Mouse (Mus musculus): ENCODE data around the gene Opalin.
A peak's percentile ranks its signal among the peaks of the same experiment; 100 is the strongest.

Gene Opalin

GRCm38 (mm10) chr19:41035809-41036551 lies 40.9 kb downstream of the Opalin start:
- TF ChIP-seq GATA4 (IDR thresholded peaks at IDR 0.05; ENCODE audit: insufficient replicate concordance, low read length), result no peak

- no peak for TF ChIP-seq GATA4 (IDR thresholded peaks at IDR 0.05; ENCODE audit: insufficient replicate concordance, low read length)
These were observed 45.0 kb downstream of the Opalin start for GRCm38 (mm10) chr19:41031869-41032268.

- peak; percentile 8; the same call in 1 of the 2 replicates for TF ChIP-seq GATA4 (IDR thresholded peaks at IDR 0.05; ENCODE audit: insufficient replicate concordance, low read length)
These were observed 45.9 kb downstream of the Opalin start for GRCm38 (mm10) chr19:41031009-41031408.

- no peak for TF ChIP-seq GATA4 (IDR thresholded peaks at IDR 0.05; ENCODE audit: insufficient replicate concordance, low read length)
These were observed 46.8 kb downstream of the Opalin start for GRCm38 (mm10) chr19:41030161-41030560.

- TF ChIP-seq GATA4 (IDR thresholded peaks at IDR 0.05; ENCODE audit: insufficient replicate concordance, low read length), result no peak
These were observed 47.7 kb downstream of the Opalin start, which contains the start of gene Dntt for GRCm38 (mm10) chr19:41029219-41029618. TSS of gene Dntt (plus strand) at chr19:41029275.

- TF ChIP-seq GATA4 (IDR thresholded peaks at IDR 0.05; ENCODE audit: insufficient replicate concordance, low read length), result no peak
These were observed 49.3 kb downstream of the Opalin start for GRCm38 (mm10) chr19:41027601-41028000.

- no peak for TF ChIP-seq GATA4 (IDR thresholded peaks at IDR 0.05; ENCODE audit: insufficient replicate concordance, low read length)
These were observed 49.9 kb downstream of the Opalin start for GRCm38 (mm10) chr19:41027024-41027423.

GRCm38 (mm10) chr19:41026551-41026950 lies 50.4 kb downstream of the Opalin start:
- TF ChIP-seq GATA4 (IDR thresholded peaks at IDR 0.05; ENCODE audit: insufficient replicate concordance, low read length), result no peak

GRCm38 (mm10) chr19:41022244-41022643 lies 54.7 kb downstream of the Opalin start:
- TF ChIP-seq GATA4 (IDR thresholded peaks at IDR 0.05; ENCODE audit: insufficient replicate concordance, low read length), result no peak

- no peak for TF ChIP-seq GATA4 (IDR thresholded peaks at IDR 0.05; ENCODE audit: insufficient replicate concordance, low read length)
These were observed 56.4 kb downstream of the Opalin start for GRCm38 (mm10) chr19:41020537-41020936.

GRCm38 (mm10) chr19:41019164-41019675 lies 57.7 kb downstream of the Opalin start:
- no peak for TF ChIP-seq GATA4 (IDR thresholded peaks at IDR 0.05; ENCODE audit: insufficient replicate concordance, low read length)

- TF ChIP-seq GATA4 (IDR thresholded peaks at IDR 0.05; ENCODE audit: insufficient replicate concordance, low read length), result no peak
These were observed 60.8 kb downstream of the Opalin start for GRCm38 (mm10) chr19:41015951-41016716.

GRCm38 (mm10) chr19:41014003-41014402 lies 62.9 kb downstream of the Opalin start:
- TF ChIP-seq GATA4 (IDR thresholded peaks at IDR 0.05; ENCODE audit: insufficient replicate concordance, low read length), result no peak

GRCm38 (mm10) chr19:41013591-41013990 lies 63.3 kb downstream of the Opalin start:
- no peak for TF ChIP-seq GATA4 (IDR thresholded peaks at IDR 0.05; ENCODE audit: insufficient replicate concordance, low read length)

Data from liver, adult (tissue).